In genomic region chr17:33991788-33992664, GRCm38 (mm10) we compare ENCODE assay signal across 8 mouse cellular contexts. TPM values are rescaled to one million over a fixed set of nuclear protein-coding genes. Genes with fewer than 3 reads are reported as not detected.
A peak's percentile ranks its signal among the peaks of the same experiment; 100 is the strongest.
DNase-seq lines count a peak whose midpoint lies in the region; ATAC-seq and TF ChIP-seq lines count a peak whose summit lies in the region.

No protein-coding gene starts in this region.

- no peak overlapping the region for H3K4me2 ChIP-seq in forebrain, embryonic 15.5 days (replicated peaks)
- H3K4me2 ChIP-seq in myocyte (ENCODE audit: low read depth), result no peak overlapping the region

- 36% methylated on average over 10 of the region's 10 CpGs for WGBS in forebrain, embryonic 15.5 days

- no peak for TF ChIP-seq POLR2A in myocyte (IDR thresholded peaks at IDR 0.05; ENCODE audit: insufficient read length, low read depth)

- no peak overlapping the region for H3K4me3 ChIP-seq in G1E (ENCODE audit: low read depth, low read length)
- no peak overlapping the region for H3K4me3 ChIP-seq in forebrain, embryonic 15.5 days
- H3K4me3 ChIP-seq in myocyte, result no peak overlapping the region

- H3K79me2 ChIP-seq in myocyte (ENCODE audit: control insufficient read depth, insufficient read depth), result no peaks in the 10 kb centered on the region

- H3K36me3 ChIP-seq in G1E (replicated peaks) (no peaks in the 10 kb centered on the region), myocyte (ENCODE audit: control insufficient read depth, insufficient read depth) (no peaks in the 10 kb centered on the region)
- no peaks in the 10 kb centered on the region for H3K36me3 ChIP-seq in forebrain, embryonic 15.5 days

- H3K9me3 ChIP-seq in G1E (replicated peaks), result no peaks in the 10 kb centered on the region
- H3K9me3 ChIP-seq in forebrain, embryonic 15.5 days, result no peaks in the 10 kb centered on the region

- no peak for ATAC-seq in G1E (ENCODE audit: extremely low read depth, insufficient number of reproducible peaks, low FRiP score, poor library complexity, severe bottlenecking)
- 0 out of 2 replicates have a peak, but pooled peaks have one; percentile 35 for ATAC-seq in forebrain, embryonic 15.5 days (replicated peaks)

- H3ac ChIP-seq in myocyte (ENCODE audit: control insufficient read depth, insufficient read length), result no peak overlapping the region

- H3K4me1 ChIP-seq in G1E (ENCODE audit: insufficient read depth, low read depth, low read length), result peaks cover 6% of the 10 kb centered on the region; the same call in 1 of the 2 replicates
- no peaks in the 10 kb centered on the region; the same call in 1 of the 2 replicates for H3K4me1 ChIP-seq in forebrain, embryonic 15.5 days

- H3K27me3 ChIP-seq in G1E (ENCODE audit: insufficient read depth, low read length) (peaks cover 18% of the 10 kb centered on the region), myocyte (ENCODE audit: control insufficient read depth, insufficient read depth, insufficient read length) (peaks cover 8% of the 10 kb centered on the region)
- H3K27me3 ChIP-seq in forebrain, embryonic 15.5 days, result no peaks in the 10 kb centered on the region

- H3K9ac ChIP-seq in forebrain, embryonic 15.5 days (replicated peaks), result no peak overlapping the region

- TF ChIP-seq CTCF in G1E (IDR thresholded peaks at IDR 0.05; ENCODE audit: low read depth, low read length), result peak; percentile 62

- peak; percentile 51 for DNase-seq in layer of hippocampus, adult 9-10 months (ENCODE audit: low spot score)
- DNase-seq in layer of hippocampus, adult 9-11 months, result no peak
- no peak for DNase-seq in G1E (ENCODE audit: low spot score)
- DNase-seq in c-Kit-positive CD71-positive TER-119-positive erythroid progenitor cells, embryonic 14.5 days (ENCODE audit: low spot score), result peak; percentile 78
- peak; percentile 59 for DNase-seq in left cerebral cortex, postnatal 4 days
- peak; percentile 5 to 71 for DNase-seq in thymus, postnatal 10 days (ENCODE audit: low spot score in 2 of 2)

- intact Hi-C loops in left cerebral cortex, postnatal 4 days (cut with DNase I), result no loop called here

- H3K27ac ChIP-seq in forebrain, embryonic 15.5 days (replicated peaks), result no peak overlapping the region

TF ChIP-seq in myocyte, 11 proteins besides CTCF, POLR2A, EP300 and RAD21:
- TF ChIP-seq USF1 (IDR thresholded peaks at IDR 0.05; ENCODE audit: low read depth) (peak; percentile 90), TCF12 (IDR thresholded peaks at IDR 0.05; ENCODE audit: insufficient read depth, poor library complexity, severe bottlenecking) (no peak)

RNA-seq across cellular contexts. Expression of gene H2-K1, which starts 8.1 kb away (rescaled TPM):
- not detected in 2 replicates for total RNA-seq in G1E (2014; fragmentation: Nextera tagmentation)
- total RNA-seq in G1E (2017), result 0.16 and 0.23 TPM in 2 replicates
- 0.58 and 0.74 TPM in 2 replicates for polyA plus RNA-seq in G1E (2012)
- 8.1 and 13.0 TPM in 2 replicates for polyA plus RNA-seq in forebrain, embryonic 15.5 days (2015; fragmentation: Nextera tagmentation; extraction: Ambion mirVana)
- total RNA-seq in left cerebral cortex, postnatal 4 days (2021), result 10 to 100 TPM in 1 of 2 experiments, 1 to 10 TPM in 1; 8.2 to 13.8 TPM
- polyA plus RNA-seq in myocyte (2012; fragmentation: generic; extraction: Trizol), result 89.2 TPM

RNA-seq across cellular contexts. Expression of gene Ring1, which starts 32.5 kb away (rescaled TPM):
- total RNA-seq in G1E (2014; fragmentation: Nextera tagmentation) (8.4 and 9.7 TPM in 2 replicates), G1E (2017) (10.9 and 13.1 TPM in 2 replicates)
- polyA plus RNA-seq in G1E (2012) (46.4 and 59.9 TPM in 2 replicates), myocyte (2012; fragmentation: generic; extraction: Trizol) (42.9 TPM)
- 21.9 and 22.9 TPM in 2 replicates for polyA plus RNA-seq in forebrain, embryonic 15.5 days (2015; fragmentation: Nextera tagmentation; extraction: Ambion mirVana)
- total RNA-seq in left cerebral cortex, postnatal 4 days (2021), result 10 to 100 TPM; 23.6 to 28.2 TPM

RNA-seq across cellular contexts. Expression of gene H2-Ke6, which starts 35.8 kb away (rescaled TPM):
- 77.5 and 87.1 TPM in 2 replicates for total RNA-seq in G1E (2014; fragmentation: Nextera tagmentation)
- total RNA-seq in G1E (2017), result 44.7 and 45.9 TPM in 2 replicates
- polyA plus RNA-seq in G1E (2012), result 58.6 and 78.0 TPM in 2 replicates
- 64.4 and 74.3 TPM in 2 replicates for polyA plus RNA-seq in forebrain, embryonic 15.5 days (2015; fragmentation: Nextera tagmentation; extraction: Ambion mirVana)
- 10 to 100 TPM; 41.6 to 45.2 TPM for total RNA-seq in left cerebral cortex, postnatal 4 days (2021)
- polyA plus RNA-seq in myocyte (2012; fragmentation: generic; extraction: Trizol), result 51.1 TPM

RNA-seq across cellular contexts. Expression of gene Rps18, which starts 36.2 kb away (rescaled TPM):
- total RNA-seq in G1E (2014; fragmentation: Nextera tagmentation) (2,195 and 2,298 TPM in 2 replicates), G1E (2017) (1,704 and 1,830 TPM in 2 replicates)
- polyA plus RNA-seq in G1E (2012) (739 and 1,633 TPM in 2 replicates), myocyte (2012; fragmentation: generic; extraction: Trizol) (287 TPM)
- 864 and 971 TPM in 2 replicates for polyA plus RNA-seq in forebrain, embryonic 15.5 days (2015; fragmentation: Nextera tagmentation; extraction: Ambion mirVana)
- total RNA-seq in left cerebral cortex, postnatal 4 days (2021), result 100 to 1,000 TPM; 557 to 591 TPM

RNA-seq across cellular contexts. Expression of gene Vps52, which starts 36.4 kb away (rescaled TPM):
- total RNA-seq in G1E (2014; fragmentation: Nextera tagmentation) (30.0 and 34.1 TPM in 2 replicates), G1E (2017) (18.5 and 19.8 TPM in 2 replicates)
- polyA plus RNA-seq in G1E (2012) (45.6 and 48.9 TPM in 2 replicates), myocyte (2012; fragmentation: generic; extraction: Trizol) (29.9 TPM)
- 75.8 and 79.7 TPM in 2 replicates for polyA plus RNA-seq in forebrain, embryonic 15.5 days (2015; fragmentation: Nextera tagmentation; extraction: Ambion mirVana)
- 10 to 100 TPM; 72.2 to 72.6 TPM for total RNA-seq in left cerebral cortex, postnatal 4 days (2021)

Comparison
In these comparisons a context has a peak if more than half of its experiments do, and no peak if none do; other contexts are left out.
1. DNase-seq: peak in layer of hippocampus, adult 9-10 months (single experiment), c-Kit-positive CD71-positive TER-119-positive erythroid progenitor cells, embryonic 14.5 days (single experiment), left cerebral cortex, postnatal 4 days (single experiment) and thymus, postnatal 10 days (2 of 2); none in layer of hippocampus, adult 9-11 months (single experiment) and G1E (single experiment).